Mouse (Mus musculus): ENCODE data around the gene Csgalnact2. TPM values are rescaled to one million over a fixed set of nuclear protein-coding genes. Genes with fewer than 3 reads are reported as not detected.

Gene Csgalnact2
- polyA plus RNA-seq, 1 experiment from 2014 or later, result 7.5 TPM

GRCm38 (mm10) chr6:118167013-118167412 lies 28.1 kb upstream of the Csgalnact2 start:
- no peak for ATAC-seq
- no peak overlapping the region for H3K27ac ChIP-seq
- H3K9ac ChIP-seq, result no peak overlapping the region
- no peak overlapping the region for H3K4me2 ChIP-seq
- H3K4me1 ChIP-seq, result no peaks in the 10 kb centered on the region
- H3K9me3 ChIP-seq (replicated peaks), result no peaks in the 10 kb centered on the region
- H3K27me3 ChIP-seq, result no peaks in the 10 kb centered on the region
- H3K4me3 ChIP-seq, result no peak overlapping the region
- WGBS, result 89% methylated on average over 9 of the region's 9 CpGs
- no peaks in the 10 kb centered on the region for H3K36me3 ChIP-seq (ENCODE audit: poor library complexity, severe bottlenecking)

DNA sequence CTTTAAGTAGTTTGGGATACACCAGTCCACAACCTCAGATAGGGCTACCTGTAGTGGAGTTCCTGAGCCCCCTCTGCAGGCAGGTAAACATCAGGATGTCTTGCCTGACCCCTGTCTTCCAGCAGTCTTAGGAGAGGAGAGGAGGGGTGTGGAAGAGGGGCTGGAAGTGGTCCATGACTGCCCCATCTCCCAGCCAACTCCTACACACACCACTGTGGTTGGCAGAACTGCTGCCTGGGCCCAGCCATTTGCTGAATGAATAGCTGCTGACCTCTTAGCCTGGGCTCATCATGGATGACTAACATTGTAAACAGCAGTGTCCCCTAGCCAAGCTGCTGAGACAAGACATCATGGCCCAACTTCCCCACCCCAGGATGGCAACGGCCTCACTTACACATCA lies 26.6 kb upstream of the Csgalnact2 start:
- Histone ChIP-seq H3K27ac (no peak overlapping the region), H3K4me2 (no peak overlapping the region), H3K9ac (no peak overlapping the region), H3K4me3 (no peak overlapping the region), H3K27me3 (no peaks in the 10 kb centered on the region), H3K36me3 (ENCODE audit: poor library complexity, severe bottlenecking) (no peaks in the 10 kb centered on the region), H3K4me1 (no peaks in the 10 kb centered on the region), H3K9me3 (replicated peaks) (no peaks in the 10 kb centered on the region)
- no peak for ATAC-seq
- WGBS, result 88% methylated on average over 1 of the region's 1 CpGs

DNA sequence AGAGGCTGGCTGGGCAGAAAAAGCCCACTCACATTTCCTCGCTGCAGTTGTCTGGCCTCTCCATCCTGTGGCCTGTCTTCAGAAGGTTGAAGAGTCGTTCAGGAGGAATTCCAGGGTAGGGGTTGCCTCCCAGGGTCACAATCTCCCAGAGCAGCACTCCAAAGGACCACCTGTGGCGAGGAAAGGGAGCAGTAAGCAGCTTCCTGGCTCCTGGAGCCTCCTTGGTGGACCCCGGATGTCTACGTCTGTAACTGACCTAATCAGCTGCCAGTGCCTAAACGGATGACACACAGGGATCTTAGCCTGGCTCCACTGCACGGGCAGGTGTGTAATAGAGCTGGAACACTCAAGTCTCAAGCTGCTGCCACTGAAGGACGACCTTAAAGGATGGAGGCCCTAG lies 25.8 kb upstream of the Csgalnact2 start:
- WGBS, result 75% methylated on average over 8 of the region's 8 CpGs
- no peaks in the 10 kb centered on the region for H3K4me1 ChIP-seq
- no peak overlapping the region for H3K27ac ChIP-seq
- no peaks in the 10 kb centered on the region for H3K36me3 ChIP-seq (ENCODE audit: poor library complexity, severe bottlenecking)
- no peak for ATAC-seq
- no peak overlapping the region for H3K9ac ChIP-seq
- no peak overlapping the region for H3K4me2 ChIP-seq
- H3K9me3 ChIP-seq (replicated peaks), result no peaks in the 10 kb centered on the region
- no peak overlapping the region for H3K4me3 ChIP-seq
- no peaks in the 10 kb centered on the region for H3K27me3 ChIP-seq

GRCm38 (mm10) chr6:118163086-118163485 lies 24.1 kb upstream of the Csgalnact2 start:
- 92% methylated on average over 2 of the region's 2 CpGs for WGBS
- no peak overlapping the region for H3K9ac ChIP-seq
- no peaks in the 10 kb centered on the region for H3K4me1 ChIP-seq
- H3K4me3 ChIP-seq, result no peak overlapping the region
- H3K4me2 ChIP-seq, result no peak overlapping the region
- no peak overlapping the region for H3K27ac ChIP-seq
- no peaks in the 10 kb centered on the region for H3K9me3 ChIP-seq (replicated peaks)
- H3K27me3 ChIP-seq, result no peaks in the 10 kb centered on the region
- H3K36me3 ChIP-seq (ENCODE audit: poor library complexity, severe bottlenecking), result no peaks in the 10 kb centered on the region
- no peak for ATAC-seq

- WGBS, result 91% methylated on average over 12 of the region's 12 CpGs
- Histone ChIP-seq H3K27ac (no peak overlapping the region), H3K4me1 (no peaks in the 10 kb centered on the region), H3K9me3 (replicated peaks) (no peaks in the 10 kb centered on the region), H3K4me2 (no peak overlapping the region), H3K4me3 (no peak overlapping the region), H3K36me3 (ENCODE audit: poor library complexity, severe bottlenecking) (no peaks in the 10 kb centered on the region), H3K27me3 (no peaks in the 10 kb centered on the region), H3K9ac (no peak overlapping the region)
- no peak for ATAC-seq
Observed at GRCm38 (mm10) chr6:118162457-118163082, 23.6 kb upstream of the Csgalnact2 start.

- H3K4me1 ChIP-seq, result no peaks in the 10 kb centered on the region
- H3K4me2 ChIP-seq, result no peak overlapping the region
- no peak overlapping the region for H3K4me3 ChIP-seq
- no peak overlapping the region for H3K27ac ChIP-seq
- 83% methylated on average over 5 of the region's 5 CpGs for WGBS
- H3K27me3 ChIP-seq, result no peaks in the 10 kb centered on the region
- no peak overlapping the region for H3K9ac ChIP-seq
- ATAC-seq, result no peak
- H3K36me3 ChIP-seq (ENCODE audit: poor library complexity, severe bottlenecking), result no peaks in the 10 kb centered on the region
- no peaks in the 10 kb centered on the region for H3K9me3 ChIP-seq (replicated peaks)
Observed at GRCm38 (mm10) chr6:118153091-118153490, 14.2 kb upstream of the Csgalnact2 start.

GRCm38 (mm10) chr6:118150988-118151387 lies 12.0 kb upstream of the Csgalnact2 start:
- Histone ChIP-seq H3K4me2 (no peak overlapping the region), H3K9ac (no peak overlapping the region), H3K9me3 (replicated peaks) (no peaks in the 10 kb centered on the region), H3K27ac (no peak overlapping the region), H3K4me3 (no peak overlapping the region), H3K36me3 (ENCODE audit: poor library complexity, severe bottlenecking) (no peaks in the 10 kb centered on the region), H3K4me1 (no peaks in the 10 kb centered on the region), H3K27me3 (no peaks in the 10 kb centered on the region)
- WGBS, result 81% methylated on average over 8 of the region's 8 CpGs
- no peak for ATAC-seq

DNA sequence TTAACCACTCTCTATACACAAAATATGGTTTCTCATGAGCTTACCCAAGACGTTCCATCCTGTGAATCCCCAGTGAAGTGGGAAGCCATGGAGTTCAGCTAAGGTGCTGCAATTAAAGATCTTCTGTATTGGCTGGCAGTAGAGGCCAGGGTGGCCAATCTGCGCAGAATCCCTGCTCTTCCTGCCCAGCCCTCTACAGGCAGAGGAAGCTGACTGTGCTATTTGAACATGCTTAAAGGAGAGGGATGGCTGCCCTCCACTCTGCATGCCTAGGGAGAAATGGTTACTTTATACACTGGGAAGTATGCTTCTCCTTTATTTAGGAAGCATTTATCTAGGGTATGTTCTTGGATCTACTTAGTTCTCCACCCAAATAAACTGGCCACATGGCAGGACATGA lies 11.6 kb upstream of the Csgalnact2 start:
- 77% methylated on average over 2 of the region's 2 CpGs for whole genome bisulfite sequencing

GRCm38 (mm10) chr6:118150128-118150527 lies 11.2 kb upstream of the Csgalnact2 start:
- Histone ChIP-seq H3K27ac (no peak overlapping the region), H3K27me3 (no peaks in the 10 kb centered on the region), H3K4me1 (no peaks in the 10 kb centered on the region), H3K4me2 (no peak overlapping the region), H3K36me3 (ENCODE audit: poor library complexity, severe bottlenecking) (no peaks in the 10 kb centered on the region), H3K4me3 (no peak overlapping the region), H3K9ac (no peak overlapping the region), H3K9me3 (replicated peaks) (no peaks in the 10 kb centered on the region)
- ATAC-seq, result no peak
- WGBS, result 75% methylated on average over 4 of the region's 4 CpGs

More for the DNA sequence above, 11.6 kb upstream of the Csgalnact2 start:
- Histone ChIP-seq H3K4me2 (no peak overlapping the region), H3K4me1 (no peaks in the 10 kb centered on the region), H3K9me3 (replicated peaks) (no peaks in the 10 kb centered on the region), H3K9ac (no peak overlapping the region), H3K4me3 (no peak overlapping the region), H3K36me3 (ENCODE audit: poor library complexity, severe bottlenecking) (no peaks in the 10 kb centered on the region), H3K27ac (no peak overlapping the region), H3K27me3 (no peaks in the 10 kb centered on the region)
- ATAC-seq, result no peak

DNA sequence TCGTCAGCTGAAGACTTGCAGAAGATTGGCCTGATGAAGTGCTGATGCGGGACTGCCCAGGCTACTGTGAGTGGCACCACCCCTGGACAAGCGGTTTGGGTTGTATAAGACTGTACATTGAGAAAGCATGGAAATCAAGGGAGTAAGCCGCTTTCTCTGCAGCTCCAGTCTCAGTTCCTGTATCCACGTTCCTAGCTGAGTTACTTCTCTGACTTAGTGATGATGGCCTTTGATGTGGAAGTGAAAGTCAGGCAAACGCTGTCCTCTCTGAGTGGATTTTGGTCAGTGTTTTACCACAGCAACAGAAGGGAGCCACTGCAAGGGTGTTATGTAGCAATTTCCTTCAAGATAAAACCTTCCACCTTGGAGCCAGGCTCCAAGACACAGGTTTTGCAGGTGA lies 2.0 kb upstream of the Csgalnact2 start:
- no peak for ATAC-seq
- no peak overlapping the region for H3K27ac ChIP-seq
- H3K4me3 ChIP-seq, result no peak overlapping the region
- no peak overlapping the region for H3K9ac ChIP-seq
- H3K36me3 ChIP-seq (ENCODE audit: poor library complexity, severe bottlenecking), result no peaks in the 10 kb centered on the region
- peaks cover 6% of the 10 kb centered on the region for H3K4me1 ChIP-seq
- no peaks in the 10 kb centered on the region for H3K27me3 ChIP-seq
- no peak overlapping the region for H3K4me2 ChIP-seq
- WGBS, result 89% methylated on average over 6 of the region's 6 CpGs
- no peaks in the 10 kb centered on the region for H3K9me3 ChIP-seq (replicated peaks)

GRCm38 (mm10) chr6:118137148-118137547 lies 1.8 kb downstream of the Csgalnact2 start:
- no peaks in the 10 kb centered on the region for H3K9me3 ChIP-seq (replicated peaks)
- no peak overlapping the region for H3K27ac ChIP-seq
- no peak overlapping the region for H3K4me2 ChIP-seq
- ATAC-seq, result no peak
- 87% methylated on average over 2 of the region's 2 CpGs for WGBS
- peaks cover 6% of the 10 kb centered on the region for H3K4me1 ChIP-seq
- no peaks in the 10 kb centered on the region for H3K27me3 ChIP-seq
- no peaks in the 10 kb centered on the region for H3K36me3 ChIP-seq (ENCODE audit: poor library complexity, severe bottlenecking)
- H3K4me3 ChIP-seq, result no peak overlapping the region
- no peak overlapping the region for H3K9ac ChIP-seq

- Histone ChIP-seq H3K27me3 (no peaks in the 10 kb centered on the region), H3K9me3 (replicated peaks) (no peaks in the 10 kb centered on the region), H3K36me3 (ENCODE audit: poor library complexity, severe bottlenecking) (no peaks in the 10 kb centered on the region), H3K4me3 (no peak overlapping the region), H3K4me1 (peaks cover 6% of the 10 kb centered on the region), H3K9ac (no peak overlapping the region), H3K27ac (no peak overlapping the region), H3K4me2 (no peak overlapping the region)
- 80% methylated on average over 1 of the region's 1 CpGs for WGBS
- ATAC-seq, result no peak
Observed at GRCm38 (mm10) chr6:118134461-118134860, 4.5 kb downstream of the Csgalnact2 start.

DNA sequence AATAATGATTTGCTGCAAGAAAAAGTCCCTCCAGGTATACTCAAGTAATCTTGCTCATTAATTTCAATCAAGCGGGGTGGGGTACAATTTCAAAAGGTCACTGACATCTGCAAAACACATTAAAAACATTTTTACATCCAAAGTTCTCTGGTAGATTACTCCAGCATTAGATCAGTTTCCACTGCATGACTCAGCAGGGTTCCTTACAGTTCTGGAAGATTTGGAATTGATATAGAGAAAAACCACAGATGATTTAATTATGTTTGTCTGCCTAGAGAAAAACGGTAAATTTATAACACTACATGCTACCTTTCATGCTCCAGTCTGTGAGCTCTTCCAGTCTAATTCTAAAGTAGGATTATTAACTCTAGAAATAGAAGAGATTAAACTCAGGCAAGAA lies 8.9 kb downstream of the Csgalnact2 start:
- no peak for ATAC-seq
- H3K9me3 ChIP-seq (replicated peaks), result no peaks in the 10 kb centered on the region
- no peak overlapping the region for H3K4me2 ChIP-seq
- no peak overlapping the region for H3K4me3 ChIP-seq
- no peaks in the 10 kb centered on the region for H3K27me3 ChIP-seq
- H3K27ac ChIP-seq, result no peak overlapping the region
- whole genome bisulfite sequencing, result 69% methylated on average over 2 of the region's 2 CpGs
- H3K36me3 ChIP-seq (ENCODE audit: poor library complexity, severe bottlenecking), result 0 out of 2 replicates have a peak, but pooled peaks cover 2% of the 10 kb centered on the region
- H3K4me1 ChIP-seq, result no peaks in the 10 kb centered on the region
- no peak overlapping the region for H3K9ac ChIP-seq

Data from forebrain, embryonic 13.5 days (tissue).